Mouse (Mus musculus) natural killer cell, adult 2 months (primary cell): ENCODE measurements around the gene Ano10.
"Not testable (repeated sequence)": the region's sequence is repeated elsewhere in the genome, so short reads cannot be mapped to it uniquely, and the experiment has no call there.

Experiments
- DNase-seq, 2 experiments: peaks; one replicate each; pipeline ENCODE4 v3.0.0; 2022; ENCODE audit warnings: low spot score in 2 of 2

Gene Ano10

GRCm38 (mm10) chr9:122294242-122294881 is at the start of gene Ano10:
Ano10 (minus strand) TSS chr9:122294423.
- DNase-seq = peak; percentile 98 to 99

DNA sequence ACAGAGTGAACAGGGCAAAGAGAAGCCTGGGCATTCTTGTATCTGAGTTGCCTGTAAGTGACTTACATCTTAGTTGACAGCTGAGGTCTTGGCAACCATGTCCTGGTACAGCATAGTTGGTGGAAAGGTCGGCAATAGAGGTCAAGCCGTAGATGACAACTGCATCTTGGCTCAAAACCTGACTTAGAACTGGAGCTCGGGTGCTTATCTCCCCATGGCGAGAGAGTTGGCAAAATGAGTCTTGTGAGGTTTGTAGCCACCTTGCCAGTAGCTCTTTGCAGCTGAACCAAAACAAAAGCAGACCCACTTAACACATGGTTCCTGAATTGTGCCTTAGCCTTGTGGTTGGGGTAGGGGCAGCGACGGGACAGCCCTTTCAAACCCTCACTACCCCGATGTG is 49.2 kb upstream of the Ano10 start:
- no peak for DNase-seq

GRCm38 (mm10) chr9:122339972-122340371 is 45.7 kb upstream of the Ano10 start:
- no peak for DNase-seq

GRCm38 (mm10) chr9:122337510-122337931 is 43.3 kb upstream of the Ano10 start:
- DNase-seq = peak in 1 of 2 experiments; percentile 7

GRCm38 (mm10) chr9:122336677-122337076 is 42.5 kb upstream of the Ano10 start:
- DNase-seq = no peak

DNA sequence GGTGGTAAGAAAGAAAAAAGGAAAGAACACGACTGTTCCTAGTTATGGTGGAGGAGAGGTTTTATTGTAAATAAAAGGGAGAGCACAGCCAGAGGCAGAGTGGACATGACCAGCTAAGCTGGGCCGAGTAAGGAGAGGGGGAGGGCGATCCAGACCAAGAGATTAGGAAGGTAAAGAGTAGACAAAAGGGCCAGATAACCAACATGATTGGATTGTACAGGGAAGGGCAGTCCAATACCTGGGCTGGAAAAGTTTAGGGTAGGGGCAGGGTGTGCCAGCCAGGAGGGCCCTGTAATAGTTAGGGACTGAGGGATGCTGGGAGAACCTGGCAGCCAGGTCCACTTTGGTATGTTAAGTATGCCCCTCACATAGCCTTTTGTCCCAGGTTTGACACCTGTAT is 34.0 kb upstream of the Ano10 start:
- DNase-seq = no peak

DNA sequence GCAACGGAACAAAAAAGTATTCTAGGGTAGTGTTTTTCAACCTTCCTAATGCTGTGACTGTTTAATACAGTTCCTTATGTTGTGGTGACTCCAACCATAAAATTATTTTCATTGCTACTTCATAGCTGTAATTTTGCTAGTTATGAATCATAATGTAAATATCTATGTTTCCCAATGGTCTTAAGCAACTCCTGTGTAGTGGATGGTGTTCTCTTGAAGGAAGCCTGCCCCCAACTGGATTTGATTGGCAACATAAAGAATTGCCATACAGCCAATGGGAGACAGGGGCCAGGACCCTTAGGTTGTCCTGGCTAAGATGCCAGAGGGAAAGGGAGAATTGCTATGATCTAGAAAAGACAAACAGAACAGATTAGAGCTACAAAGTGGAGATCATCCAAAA is 31.8 kb upstream of the Ano10 start:
- DNase-seq = no peak

- DNase-seq = no peak
Measured at GRCm38 (mm10) chr9:122322356-122322755, 28.1 kb upstream of the Ano10 start.

- DNase-seq = no peak
Measured at GRCm38 (mm10) chr9:122320626-122321025, 26.4 kb upstream of the Ano10 start.

GRCm38 (mm10) chr9:122316562-122316961 is 22.3 kb upstream of the Ano10 start:
- DNase-seq = no peak

- DNase-seq = no peak
Measured at GRCm38 (mm10) chr9:122315501-122315900, 21.3 kb upstream of the Ano10 start.

DNA sequence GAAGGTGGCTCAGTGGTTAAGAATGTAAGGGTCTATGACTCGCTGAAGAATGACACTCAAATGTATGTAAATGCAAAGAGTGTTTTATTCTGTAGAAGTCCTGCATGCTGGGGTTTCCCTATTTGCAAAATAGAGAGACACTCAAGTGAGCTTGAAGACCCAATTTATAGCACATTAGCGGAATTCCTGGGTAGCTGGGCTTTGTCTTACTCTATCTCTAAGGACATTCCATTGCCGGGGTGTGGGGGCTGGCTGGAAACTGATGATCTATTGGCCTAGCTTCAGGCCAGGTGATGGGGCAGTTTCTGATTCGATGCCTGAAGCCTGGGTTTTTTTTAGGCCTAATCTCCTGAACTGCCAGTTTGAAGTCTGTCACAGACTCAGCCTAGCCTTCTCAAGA is 20.7 kb upstream of the Ano10 start:
- no peak for DNase-seq

DNA sequence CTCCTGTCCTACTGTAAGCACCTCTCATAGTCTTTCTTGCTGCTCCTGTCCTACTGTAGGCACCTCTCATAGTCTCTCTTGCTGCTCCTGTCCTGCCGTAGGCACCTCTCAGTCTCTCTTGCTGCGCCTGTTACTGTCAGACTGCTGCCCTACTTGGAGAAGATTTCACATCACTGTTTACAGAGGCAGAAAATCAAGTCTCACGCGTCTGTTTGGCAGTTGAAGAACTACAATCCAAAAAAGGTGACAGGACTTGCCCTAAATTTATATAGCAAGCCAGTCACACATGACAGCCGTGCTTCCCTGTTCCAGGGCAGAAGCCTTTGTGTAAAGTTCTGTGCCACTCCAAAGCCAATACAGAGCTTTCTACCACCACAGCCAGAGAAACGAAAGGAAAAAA is 20.2 kb upstream of the Ano10 start:
- no peak for DNase-seq

- not testable (repeated sequence) for DNase-seq
Measured at GRCm38 (mm10) chr9:122313128-122313527, 18.9 kb upstream of the Ano10 start.

- no peak for DNase-seq
Measured at GRCm38 (mm10) chr9:122312296-122312990, 18.2 kb upstream of the Ano10 start.

DNA sequence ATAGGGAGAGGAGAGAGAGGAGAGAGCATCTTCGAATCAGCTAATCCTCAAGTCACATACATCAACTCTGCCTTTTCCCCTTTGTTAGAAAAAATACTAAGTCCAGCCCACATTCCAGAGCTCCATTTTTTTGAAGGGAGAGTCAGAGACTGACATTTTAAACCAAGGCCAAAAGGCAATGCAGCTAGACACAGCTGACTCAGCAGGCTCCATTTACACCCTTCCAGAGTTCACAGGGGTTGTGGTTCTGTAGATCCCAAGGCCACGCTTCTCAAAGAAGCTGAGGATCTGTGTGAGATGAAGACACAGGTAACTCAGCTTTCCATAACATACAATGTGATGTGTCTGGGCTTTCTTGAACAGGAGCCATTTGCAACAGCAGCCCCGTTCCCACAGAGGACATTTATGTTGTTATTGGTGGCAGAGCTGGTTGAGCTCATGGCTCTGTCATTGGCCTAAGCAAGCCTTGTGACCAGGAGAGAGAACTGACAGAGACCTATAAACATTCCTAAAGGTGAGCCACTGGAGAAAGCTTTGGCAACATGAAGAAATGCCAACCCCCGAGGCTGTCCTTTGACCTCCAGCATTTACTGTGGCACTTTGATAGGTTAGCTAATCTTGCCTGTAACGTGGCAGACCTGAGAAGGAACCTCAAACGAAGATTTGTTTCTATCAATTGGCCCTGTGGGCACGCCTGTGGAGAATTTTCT is 17.0 kb upstream of the Ano10 start:
- no peak for DNase-seq

DNA sequence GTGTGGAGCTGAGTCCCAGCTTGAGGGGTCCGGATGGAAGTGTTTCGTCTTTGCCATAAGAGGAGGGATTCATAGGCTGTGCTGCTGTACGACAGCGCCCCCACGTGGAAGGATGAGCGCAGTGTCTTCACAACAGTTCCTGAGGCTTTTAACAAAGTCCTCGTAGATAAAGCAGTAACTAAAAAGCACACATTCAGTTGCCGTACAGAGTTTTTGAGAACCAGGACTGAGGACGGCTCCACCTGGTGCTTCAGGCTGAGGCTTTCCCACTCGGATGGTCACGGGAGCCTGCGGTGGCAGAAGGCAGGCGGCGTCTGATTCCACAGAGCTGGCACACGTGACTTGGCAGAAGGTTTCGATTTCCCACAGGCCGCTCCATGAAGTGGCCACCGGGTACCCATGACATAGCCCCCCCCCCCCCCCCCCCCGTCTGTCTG is 16.4 kb upstream of the Ano10 start:
- peak; percentile 71 to 82 for DNase-seq

DNA sequence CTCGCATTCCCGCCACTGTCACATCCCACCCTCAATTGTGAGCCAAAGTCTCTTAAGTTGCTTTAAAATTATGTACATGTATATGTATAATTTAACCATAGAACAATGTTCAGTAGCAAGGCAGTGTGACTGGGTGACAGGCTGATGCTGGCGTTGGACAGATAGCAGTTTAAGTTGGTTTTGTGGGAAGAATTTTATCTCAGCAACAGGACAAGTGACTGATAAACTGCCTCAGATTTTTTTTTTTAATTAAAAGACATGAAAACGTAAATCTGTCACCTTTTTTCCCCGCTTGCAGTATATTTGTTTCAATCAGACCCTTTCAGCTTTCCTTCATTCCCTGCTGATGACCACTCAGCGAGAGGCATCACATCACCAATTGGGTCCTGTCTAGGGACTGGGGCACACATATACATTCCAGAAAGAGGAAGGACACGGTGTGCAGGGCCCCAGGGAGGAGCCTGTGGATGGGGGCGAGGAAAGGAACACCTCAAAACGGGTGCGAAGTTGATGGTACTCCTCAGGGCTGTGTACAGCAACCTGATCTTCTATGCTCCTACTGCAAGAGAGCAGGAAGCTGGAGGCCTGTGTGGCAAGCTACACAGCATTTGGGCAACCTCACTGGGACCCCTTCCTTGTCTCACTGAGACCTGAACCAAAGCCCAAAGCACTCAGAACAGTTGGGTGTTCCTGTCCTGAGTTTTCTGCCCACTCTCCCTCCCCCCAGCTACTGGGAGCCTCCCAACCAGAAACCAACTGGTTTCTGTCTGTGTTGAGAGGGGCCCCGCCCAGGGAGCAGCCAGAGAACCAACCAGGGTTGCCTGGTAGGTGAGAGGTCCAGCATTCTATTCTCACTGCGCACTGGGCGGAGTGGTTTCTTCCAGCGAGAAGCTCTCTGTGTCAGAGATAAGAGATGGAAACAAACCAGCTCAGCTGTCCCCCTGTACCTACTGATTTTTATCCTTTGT is 15.1 kb upstream of the Ano10 start:
- DNase-seq = no peak

GRCm38 (mm10) chr9:122305302-122305701 is 11.1 kb upstream of the Ano10 start:
- DNase-seq = no peak

GRCm38 (mm10) chr9:122296169-122296568 is 1.9 kb upstream of the Ano10 start:
- no peak for DNase-seq

- DNase-seq = no peak
Measured at GRCm38 (mm10) chr9:122295396-122295795, 1.2 kb upstream of the Ano10 start.

DNA sequence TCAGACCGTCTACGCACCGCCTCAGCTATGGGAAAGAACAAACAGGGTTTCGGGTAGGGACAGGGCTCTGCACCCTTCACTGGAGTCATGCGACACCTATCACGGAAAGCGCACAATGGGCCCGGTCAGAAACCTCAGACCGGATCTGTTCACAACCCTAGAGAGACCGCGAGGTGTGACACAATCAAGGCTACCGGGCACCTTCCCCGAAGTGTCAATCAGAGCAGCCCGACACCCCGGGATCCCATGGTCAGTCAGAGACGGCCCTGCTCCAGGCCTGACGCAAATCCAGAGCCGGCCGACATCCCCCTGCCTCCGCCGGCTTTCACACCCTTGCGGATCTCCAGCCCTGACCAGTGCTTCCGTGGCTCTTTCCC is 370 bp downstream of the Ano10 start:
- DNase-seq = peak; percentile 72 to 82
